8 mouse cellular contexts compared by ENCODE assay signal in the genomic region with DNA sequence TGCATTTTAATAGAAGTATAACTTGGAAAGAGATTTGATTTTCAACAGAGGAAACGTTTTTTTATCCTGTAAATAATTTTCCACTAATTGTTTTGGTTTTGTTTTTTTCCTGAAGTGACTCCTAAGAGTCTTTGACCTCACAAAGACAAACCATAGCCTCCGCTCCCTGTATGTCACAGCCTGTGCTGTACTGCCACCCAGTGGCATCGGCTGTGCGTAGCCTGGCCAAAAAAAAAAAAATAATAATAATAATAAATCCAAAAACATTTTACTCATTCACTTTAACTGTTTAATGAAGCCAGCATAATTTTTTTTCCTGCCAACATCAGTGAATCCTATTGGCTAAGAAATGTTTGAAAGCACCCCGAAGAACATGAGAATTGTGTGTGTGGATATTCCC.
DNase-seq lines count a peak whose midpoint lies in the region; ATAC-seq and TF ChIP-seq lines count a peak whose summit lies in the region.

No protein-coding gene starts in this region.

- peak; percentile 57 for TF ChIP-seq CTCF in cortical plate, adult 2 months (IDR thresholded peaks at IDR 0.05; ENCODE audit: extremely low read depth, insufficient read depth, low read length)

- no peak overlapping the region for H3K27ac ChIP-seq in midbrain, embryonic 16.5 days (ENCODE audit: low read length)
- no peak overlapping the region for H3K27ac ChIP-seq in midbrain, embryonic 13.5 days
- H3K27ac ChIP-seq in cortical plate, adult 2 months (ENCODE audit: insufficient read depth, low read length) = no peak overlapping the region

- peak; percentile 36 for DNase-seq in gastrocnemius, postnatal 10 days
- DNase-seq in gastrocnemius, postnatal 25 days = no peak
- DNase-seq in ovary, postnatal 36 days (ENCODE audit: low spot score) = no peak
- no peak for DNase-seq in frontal cortex, postnatal 10 days (ENCODE audit: low spot score in 2 of 2)

- H3K27me3 ChIP-seq in midbrain, embryonic 16.5 days (ENCODE audit: control insufficient read depth, insufficient read depth, low read depth, low read length) = no peaks in the 10 kb centered on the region
- H3K27me3 ChIP-seq in midbrain, embryonic 13.5 days = no peaks in the 10 kb centered on the region

- no peak overlapping the region for H3K4me2 ChIP-seq in midbrain, embryonic 16.5 days (ENCODE audit: low read length)
- no peak overlapping the region for H3K4me2 ChIP-seq in midbrain, embryonic 13.5 days (replicated peaks)

- no peak for ATAC-seq in midbrain, embryonic 16.5 days
- ATAC-seq in midbrain, embryonic 13.5 days = no peak
- peak; percentile 84 for ATAC-seq in megakaryocyte progenitor cell, adult 5-6 weeks (replicated peaks; ENCODE audit: poor library complexity)

- WGBS in midbrain, embryonic 16.5 days = 45% methylated on average over 5 of the region's 5 CpGs
- WGBS in midbrain, embryonic 13.5 days = 48% methylated on average over 5 of the region's 5 CpGs

- no peaks in the 10 kb centered on the region for H3K36me3 ChIP-seq in midbrain, embryonic 16.5 days (ENCODE audit: control insufficient read depth, insufficient read depth, low read length)
- no peaks in the 10 kb centered on the region for H3K36me3 ChIP-seq in midbrain, embryonic 13.5 days

- H3K4me1 ChIP-seq in midbrain, embryonic 16.5 days (ENCODE audit: control insufficient read depth, insufficient read depth, low read length) = no peaks in the 10 kb centered on the region
- no peaks in the 10 kb centered on the region for H3K4me1 ChIP-seq in midbrain, embryonic 13.5 days (replicated peaks)
- no peaks in the 10 kb centered on the region for H3K4me1 ChIP-seq in cortical plate, adult 2 months (ENCODE audit: control insufficient read depth, insufficient read depth, low read length)

- TF ChIP-seq POLR2A in cortical plate, adult 2 months (IDR thresholded peaks at IDR 0.05; ENCODE audit: extremely low read depth, insufficient read depth, low read length) = no peak

- no peak overlapping the region for H3K4me3 ChIP-seq in midbrain, embryonic 16.5 days (ENCODE audit: low read depth, low read length)
- no peak overlapping the region for H3K4me3 ChIP-seq in midbrain, embryonic 13.5 days (replicated peaks)
- H3K4me3 ChIP-seq in cortical plate, adult 2 months (ENCODE audit: insufficient read depth, low read length) = no peak overlapping the region

- no peaks in the 10 kb centered on the region for H3K9me3 ChIP-seq in midbrain, embryonic 16.5 days (replicated peaks; ENCODE audit: control insufficient read depth, low read length, poor library complexity, severe bottlenecking)
- H3K9me3 ChIP-seq in midbrain, embryonic 13.5 days = no peaks in the 10 kb centered on the region

- H3K9ac ChIP-seq in midbrain, embryonic 16.5 days (ENCODE audit: low read depth, low read length) = 0 out of 2 replicates have a peak overlapping the region, but pooled peaks have one; percentile 0
- no peak overlapping the region for H3K9ac ChIP-seq in midbrain, embryonic 13.5 days (replicated peaks)
